Mouse (Mus musculus): ENCODE measurements around the gene Car12. TPM values are rescaled to one million over a fixed set of nuclear protein-coding genes. Genes with fewer than 3 reads are reported as not detected.

Gene Car12
- polyA plus RNA-seq, 1 experiment from 2014 or later = 0.22 TPM

DNA sequence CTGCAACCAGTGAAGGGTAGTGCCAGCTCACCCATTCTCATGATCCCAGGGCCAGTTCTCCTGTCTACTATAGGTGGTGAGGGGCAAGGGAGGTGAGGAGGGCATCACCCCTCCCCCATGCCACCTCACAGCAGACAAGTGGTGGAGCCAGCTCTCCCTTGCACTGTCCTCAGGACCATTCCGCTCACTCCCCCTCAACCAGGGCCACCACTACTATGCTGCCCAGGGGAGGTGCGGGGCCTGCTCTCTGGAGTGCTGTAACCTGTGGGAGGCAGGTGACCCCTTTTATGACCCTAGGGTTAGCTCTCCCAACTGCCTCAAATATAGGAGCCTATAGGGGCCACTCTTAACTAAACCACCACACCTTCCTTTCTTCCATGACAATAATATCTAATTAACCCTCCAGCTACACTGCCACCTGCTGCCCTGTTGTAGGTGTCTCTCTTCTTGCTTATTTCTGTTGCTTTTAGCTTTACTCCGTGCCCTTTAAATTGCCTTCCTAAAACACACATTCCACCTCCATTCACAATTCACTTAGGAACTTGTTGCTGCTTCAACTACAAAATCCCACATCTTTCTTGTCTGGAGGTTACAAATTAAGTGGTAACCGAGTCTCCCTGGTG is 21.7 kb upstream of the Car12 start:
- 75% methylated on average over 4 of the region's 4 CpGs for WGBS
- no peaks in the 10 kb centered on the region for H3K27me3 ChIP-seq
- no peak overlapping the region for H3K27ac ChIP-seq (replicated peaks)
- no peaks in the 10 kb centered on the region for H3K36me3 ChIP-seq
- no peak overlapping the region for H3K9ac ChIP-seq
- no peak overlapping the region for H3K4me3 ChIP-seq
- no peak for ATAC-seq (ENCODE audit: low read depth)
- no peaks in the 10 kb centered on the region for H3K4me1 ChIP-seq (replicated peaks)
- no peak overlapping the region for H3K4me2 ChIP-seq
- H3K9me3 ChIP-seq = no peaks in the 10 kb centered on the region

DNA sequence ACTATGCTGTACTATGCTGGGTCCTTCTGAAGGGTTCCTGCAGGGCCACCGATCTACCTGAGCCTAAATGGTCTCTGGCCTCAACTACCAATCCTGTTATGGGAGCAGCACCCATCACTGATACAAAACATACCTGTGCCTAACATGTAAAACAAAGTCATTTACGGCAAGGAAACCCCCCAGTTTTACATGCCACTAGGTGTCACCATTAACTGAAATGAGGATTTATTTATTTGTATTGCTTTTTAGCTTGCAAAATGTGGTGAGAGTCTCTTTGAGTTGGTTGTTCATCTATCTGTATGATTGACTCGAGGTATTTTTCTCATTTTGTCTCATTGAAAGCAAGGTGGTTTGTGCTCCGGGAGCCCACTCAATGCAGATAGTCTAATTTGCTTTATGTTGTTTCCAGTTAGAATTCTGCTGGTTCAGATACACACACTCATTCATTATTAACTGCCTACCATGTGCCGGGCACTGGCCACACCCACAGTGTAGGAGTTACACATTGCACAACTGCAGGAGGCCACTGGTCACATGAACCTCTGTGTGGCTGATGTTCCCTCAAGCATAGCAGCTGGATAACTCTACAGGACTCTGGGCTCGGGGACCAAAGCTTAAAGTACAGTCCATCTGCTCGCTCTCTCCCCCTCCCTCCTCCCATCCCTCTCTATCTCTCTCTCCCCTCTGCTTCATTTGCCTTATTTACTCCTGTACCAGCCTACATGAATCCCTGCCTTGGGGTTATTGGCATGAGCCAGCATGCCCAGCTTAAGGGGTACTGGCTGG is 15.9 kb upstream of the Car12 start:
- peaks cover 5% of the 10 kb centered on the region; the same call in 1 of the 2 replicates for H3K4me1 ChIP-seq (replicated peaks)
- no peaks in the 10 kb centered on the region for H3K36me3 ChIP-seq
- no peaks in the 10 kb centered on the region for H3K9me3 ChIP-seq
- no peak overlapping the region for H3K9ac ChIP-seq
- H3K4me2 ChIP-seq = no peak overlapping the region
- WGBS = 75% methylated on average over 7 of the region's 7 CpGs
- no peak overlapping the region for H3K4me3 ChIP-seq
- no peaks in the 10 kb centered on the region for H3K27me3 ChIP-seq
- H3K27ac ChIP-seq (replicated peaks) = no peak overlapping the region
- ATAC-seq (ENCODE audit: low read depth) = no peak

DNA sequence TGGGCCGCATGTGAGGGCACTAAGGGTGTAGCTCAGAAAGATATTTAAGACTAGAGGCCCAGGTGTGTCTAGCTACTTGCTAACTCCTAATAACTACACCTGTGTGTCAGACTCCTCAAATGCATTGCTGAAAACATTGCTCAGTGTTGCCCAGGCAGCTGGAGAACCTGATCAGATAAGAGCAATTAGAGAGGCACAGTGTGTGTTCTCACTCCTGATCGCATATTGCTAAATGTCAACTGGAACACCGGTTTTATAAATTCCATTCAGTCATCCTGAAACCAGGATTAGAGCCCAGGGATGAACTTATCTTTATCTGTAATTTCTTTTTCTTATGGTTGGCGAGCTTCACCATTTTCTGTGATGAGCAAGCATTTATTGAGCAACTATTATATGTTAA is 13.7 kb upstream of the Car12 start:
- ATAC-seq (ENCODE audit: low read depth) = no peak
- no peak overlapping the region for H3K4me3 ChIP-seq
- WGBS = 92% methylated on average over 4 of the region's 4 CpGs
- no peaks in the 10 kb centered on the region for H3K9me3 ChIP-seq
- no peaks in the 10 kb centered on the region for H3K27me3 ChIP-seq
- H3K27ac ChIP-seq (replicated peaks) = no peak overlapping the region
- no peak overlapping the region for H3K9ac ChIP-seq
- no peaks in the 10 kb centered on the region for H3K36me3 ChIP-seq
- peaks cover 5% of the 10 kb centered on the region; the same call in 1 of the 2 replicates for H3K4me1 ChIP-seq (replicated peaks)
- no peak overlapping the region for H3K4me2 ChIP-seq

DNA sequence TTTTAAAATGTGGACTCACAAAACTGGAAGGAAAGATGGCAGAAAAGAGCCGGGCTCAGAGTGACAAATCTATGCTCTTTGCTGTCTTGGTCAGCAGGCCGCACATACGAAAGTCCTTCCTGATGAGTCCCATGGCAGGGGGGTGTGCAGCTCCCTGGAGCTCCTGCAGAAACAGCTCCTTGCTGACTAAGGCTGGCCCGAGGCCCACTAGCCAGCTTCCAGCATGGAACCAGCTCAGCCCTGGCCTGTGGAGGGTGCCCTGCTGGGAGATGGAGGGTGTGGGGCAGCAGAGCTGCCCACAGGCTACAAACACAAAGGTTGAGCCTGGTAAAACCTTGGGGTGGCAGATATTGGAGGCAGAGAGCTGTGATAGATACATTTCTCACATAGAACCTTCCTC is 10.5 kb upstream of the Car12 start:
- no peaks in the 10 kb centered on the region for H3K36me3 ChIP-seq
- no peaks in the 10 kb centered on the region for H3K9me3 ChIP-seq
- no peaks in the 10 kb centered on the region for H3K27me3 ChIP-seq
- no peak overlapping the region for H3K9ac ChIP-seq
- H3K4me1 ChIP-seq (replicated peaks) = peaks cover 11% of the 10 kb centered on the region
- no peak overlapping the region for H3K4me3 ChIP-seq
- no peak overlapping the region for H3K4me2 ChIP-seq
- no peak for ATAC-seq (ENCODE audit: low read depth)
- H3K27ac ChIP-seq (replicated peaks) = no peak overlapping the region
- WGBS = 83% methylated on average over 4 of the region's 4 CpGs

DNA sequence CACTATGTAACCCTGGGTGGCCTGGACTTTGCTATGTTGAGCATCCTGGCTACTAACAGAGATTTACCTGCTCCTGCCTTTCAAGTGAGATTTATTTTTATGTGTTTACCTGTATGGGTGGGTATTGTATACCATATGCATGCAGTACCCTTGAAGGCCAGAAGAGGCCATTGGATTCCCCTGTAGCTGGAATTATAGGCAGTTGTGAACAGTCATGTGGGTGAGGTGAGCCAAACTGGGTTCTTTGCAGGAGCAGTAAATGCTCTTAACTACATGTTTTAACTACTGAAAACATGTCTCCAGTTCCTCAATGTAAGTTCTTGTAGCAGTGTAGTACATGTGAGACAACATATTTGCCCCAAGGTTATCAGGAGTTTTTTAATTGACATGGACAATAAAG is 8.1 kb upstream of the Car12 start:
- peaks cover 24% of the 10 kb centered on the region for H3K4me1 ChIP-seq (replicated peaks)
- H3K4me2 ChIP-seq = no peak overlapping the region
- H3K27me3 ChIP-seq = no peaks in the 10 kb centered on the region; the same call in 1 of the 2 replicates
- no peak overlapping the region for H3K9ac ChIP-seq
- no peaks in the 10 kb centered on the region for H3K9me3 ChIP-seq
- no peak overlapping the region for H3K27ac ChIP-seq (replicated peaks)
- no peak overlapping the region for H3K4me3 ChIP-seq
- no peak for ATAC-seq (ENCODE audit: low read depth)
- H3K36me3 ChIP-seq = no peaks in the 10 kb centered on the region

DNA sequence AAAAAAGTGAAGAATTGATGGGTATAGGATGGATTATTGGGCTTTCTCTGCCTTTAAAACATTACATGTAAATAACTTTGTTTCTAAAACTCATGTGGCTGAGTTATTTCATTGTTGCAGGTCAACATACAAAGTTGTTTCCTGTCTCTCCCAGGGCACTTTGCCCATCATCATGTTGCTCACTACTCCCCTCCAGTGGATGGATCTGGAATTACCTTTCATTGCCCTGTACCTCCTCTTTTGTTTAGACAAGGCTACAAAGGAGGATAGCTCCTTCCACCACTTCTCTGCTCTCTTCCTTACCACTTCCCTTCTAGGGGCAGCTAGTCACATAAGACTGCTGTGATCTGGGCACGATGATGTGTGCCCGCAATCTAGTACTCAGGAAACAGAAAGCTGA is 7.7 kb upstream of the Car12 start:
- Histone ChIP-seq H3K4me1 (replicated peaks) (peaks cover 24% of the 10 kb centered on the region), H3K36me3 (no peaks in the 10 kb centered on the region), H3K27ac (replicated peaks) (no peak overlapping the region), H3K9me3 (no peaks in the 10 kb centered on the region), H3K4me2 (no peak overlapping the region), H3K27me3 (no peaks in the 10 kb centered on the region; the same call in 1 of the 2 replicates), H3K9ac (no peak overlapping the region), H3K4me3 (no peak overlapping the region)
- ATAC-seq (ENCODE audit: low read depth) = no peak
- 62% methylated on average over 2 of the region's 2 CpGs for WGBS

DNA sequence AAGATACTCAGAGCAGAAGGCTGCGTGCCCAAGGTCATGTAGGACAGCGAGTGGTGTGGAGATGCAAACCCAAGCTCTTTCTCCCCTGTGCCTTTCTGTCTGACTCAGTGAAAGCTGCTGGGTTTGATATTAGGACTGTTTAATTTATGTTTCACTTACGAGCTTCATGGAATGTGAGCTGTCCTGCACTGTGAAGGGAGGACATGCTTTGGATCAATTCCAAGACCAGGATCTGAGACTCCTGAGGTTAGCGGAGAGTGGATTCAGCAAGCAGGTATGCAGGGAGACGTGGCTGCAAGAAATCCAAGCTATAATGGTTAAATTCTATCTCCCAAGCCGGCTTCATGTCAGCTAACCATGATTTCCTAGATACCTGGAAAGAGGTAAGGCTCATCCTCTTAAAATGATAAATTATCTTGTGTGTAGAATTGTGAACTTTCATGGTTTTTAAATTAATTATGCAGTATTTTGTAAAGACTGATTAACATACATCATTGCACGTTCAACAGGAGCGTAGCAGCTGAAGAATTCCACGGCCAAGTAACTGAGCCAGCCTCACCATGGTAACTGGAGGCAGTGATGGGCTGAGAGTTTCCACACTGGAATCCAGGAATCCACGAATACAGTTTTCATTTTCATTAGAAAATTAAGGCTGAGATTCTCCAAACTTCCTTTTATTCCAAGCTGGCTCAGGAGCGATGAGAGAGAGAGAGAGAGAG is 5.3 kb upstream of the Car12 start:
- Histone ChIP-seq H3K4me2 (no peak overlapping the region), H3K9me3 (no peaks in the 10 kb centered on the region), H3K27ac (replicated peaks) (no peak overlapping the region; the same call in 1 of the 2 replicates), H3K9ac (no peak overlapping the region; the same call in 1 of the 2 replicates), H3K4me1 (replicated peaks) (peaks cover 20% of the 10 kb centered on the region), H3K27me3 (peaks cover 15% of the 10 kb centered on the region), H3K4me3 (no peak overlapping the region), H3K36me3 (no peaks in the 10 kb centered on the region)
- 44% methylated on average over 11 of the region's 11 CpGs for WGBS
- no peak for ATAC-seq (ENCODE audit: low read depth)

DNA sequence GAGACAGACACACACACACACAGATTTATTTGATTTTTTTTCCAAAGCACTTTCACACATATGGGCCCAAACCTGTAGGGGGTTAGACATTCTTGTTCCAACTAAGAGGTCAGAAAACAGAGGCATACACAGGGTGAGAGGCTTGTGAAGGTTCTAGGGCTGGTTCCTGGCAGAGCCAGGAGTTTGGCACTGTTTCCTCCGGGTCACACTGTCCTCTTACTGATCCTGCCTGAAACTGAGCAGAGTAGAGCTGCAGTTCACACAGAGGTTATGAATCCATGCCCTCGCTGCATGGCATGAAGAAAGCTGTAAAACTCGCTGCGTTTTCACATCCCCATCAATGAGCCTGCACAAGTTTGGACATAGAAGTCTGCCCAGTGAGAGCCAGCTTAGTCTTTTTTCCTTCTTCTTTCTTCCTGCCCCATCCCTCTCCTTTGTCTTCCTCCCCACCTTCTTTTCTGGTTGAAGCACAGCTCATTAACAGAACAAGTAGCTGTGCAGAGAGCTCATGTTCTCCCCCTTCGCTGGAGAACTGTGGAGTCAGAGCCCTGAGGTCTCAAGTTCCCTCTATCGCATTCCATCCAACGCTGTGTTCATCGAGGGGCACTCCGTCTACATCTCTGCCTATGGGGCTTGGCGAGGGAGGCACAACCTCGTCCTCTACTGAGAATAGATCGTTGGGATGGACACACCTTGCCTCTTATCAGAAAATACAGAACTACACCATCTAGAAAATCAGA is 4.5 kb upstream of the Car12 start:
- peaks cover 21% of the 10 kb centered on the region for H3K27me3 ChIP-seq
- peaks cover 28% of the 10 kb centered on the region for H3K4me1 ChIP-seq (replicated peaks)
- H3K36me3 ChIP-seq = no peaks in the 10 kb centered on the region
- no peak overlapping the region for H3K4me2 ChIP-seq
- H3K4me3 ChIP-seq = no peak overlapping the region
- 0 out of 2 replicates have a peak overlapping the region, but pooled peaks have one; percentile 6 for H3K9ac ChIP-seq
- ATAC-seq (ENCODE audit: low read depth) = no peak
- H3K27ac ChIP-seq (replicated peaks) = no peak overlapping the region
- 69% methylated on average over 12 of the region's 12 CpGs for WGBS
- H3K9me3 ChIP-seq = no peaks in the 10 kb centered on the region

DNA sequence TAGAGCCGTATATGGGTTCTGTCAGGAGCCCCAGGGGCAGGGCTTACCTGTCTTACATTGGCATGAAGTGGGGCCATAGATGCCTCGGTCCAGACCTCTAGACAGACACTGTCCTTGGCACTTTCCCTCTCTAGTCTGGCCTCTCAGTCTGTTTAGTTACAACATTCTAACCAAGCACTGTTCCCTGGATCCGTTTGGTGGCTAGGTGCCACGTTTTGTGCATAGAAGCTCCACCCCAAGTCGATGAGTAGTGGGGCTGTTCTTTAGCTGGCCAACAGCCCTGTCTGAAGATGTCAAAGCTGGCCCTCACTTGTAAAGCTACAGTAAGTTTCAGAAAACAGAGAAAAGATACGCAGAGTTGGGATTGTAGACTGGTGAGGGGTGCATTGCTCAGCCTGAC is 2.9 kb upstream of the Car12 start:
- Histone ChIP-seq H3K9me3 (no peaks in the 10 kb centered on the region), H3K4me1 (replicated peaks) (peaks cover 35% of the 10 kb centered on the region), H3K27me3 (peaks cover 37% of the 10 kb centered on the region), H3K9ac (no peak overlapping the region), H3K4me2 (no peak overlapping the region), H3K36me3 (no peaks in the 10 kb centered on the region), H3K4me3 (no peak overlapping the region), H3K27ac (replicated peaks) (no peak overlapping the region)
- WGBS = 81% methylated on average over 6 of the region's 6 CpGs
- no peak for ATAC-seq (ENCODE audit: low read depth)

DNA sequence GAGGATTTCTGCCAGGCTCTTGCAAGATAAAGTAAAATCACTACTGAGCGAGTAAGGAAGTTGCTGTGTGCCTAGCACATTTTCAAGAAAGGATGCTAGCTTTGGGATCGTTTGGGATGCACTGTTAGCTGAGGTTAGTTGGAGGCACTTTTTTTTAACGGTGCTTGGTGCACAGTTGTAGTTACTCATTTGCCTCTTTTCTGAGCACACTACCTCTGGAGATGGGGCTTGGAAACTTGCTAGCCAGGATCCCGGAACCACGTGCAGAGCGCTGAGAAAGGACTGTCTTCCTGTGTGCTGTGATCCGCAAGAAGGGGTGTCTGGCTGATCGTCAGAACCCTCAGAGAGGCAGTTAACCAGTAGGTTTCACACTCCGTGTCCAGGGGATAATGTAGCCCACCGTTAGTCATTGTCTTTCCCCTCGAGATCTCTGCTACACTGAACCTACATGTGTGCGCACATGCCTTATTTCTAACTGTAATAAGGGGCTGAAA is 583 bp downstream of the Car12 start:
- Histone ChIP-seq H3K9ac (no peak overlapping the region; the same call in 1 of the 2 replicates), H3K4me3 (peak overlapping the region; percentile 33), H3K4me2 (peak overlapping the region; percentile 70)

DNA sequence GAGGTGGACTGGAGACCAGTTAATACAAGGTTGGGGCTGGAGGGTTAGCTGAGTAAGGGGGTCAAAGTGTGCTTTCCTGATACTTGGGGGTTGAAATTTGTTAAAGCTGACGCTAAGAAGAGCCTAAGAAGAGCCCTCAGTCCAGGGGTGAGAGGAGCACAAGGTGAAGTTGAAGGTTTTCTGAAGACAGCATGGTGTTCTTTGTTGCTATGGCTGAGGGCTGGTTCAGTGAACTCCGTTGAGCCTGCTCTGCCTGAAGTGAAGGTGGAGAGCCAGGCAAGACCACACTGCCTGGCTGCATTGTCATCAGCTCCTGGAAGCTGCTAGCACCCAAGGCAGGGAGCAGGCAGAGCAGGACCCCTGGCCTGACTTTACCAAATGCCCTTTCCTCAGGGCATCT is 1.9 kb downstream of the Car12 start:
- Histone ChIP-seq H3K9ac (no peak overlapping the region), H3K27ac (replicated peaks) (no peak overlapping the region), H3K4me2 (no peak overlapping the region), H3K4me3 (no peak overlapping the region), H3K9me3 (no peaks in the 10 kb centered on the region), H3K4me1 (replicated peaks) (peaks cover 16% of the 10 kb centered on the region), H3K27me3 (peaks cover 40% of the 10 kb centered on the region), H3K36me3 (no peaks in the 10 kb centered on the region)
- 84% methylated on average over 2 of the region's 2 CpGs for WGBS
- no peak for ATAC-seq (ENCODE audit: low read depth)

More for the DNA sequence above, 583 bp downstream of the Car12 start:
- ATAC-seq (ENCODE audit: low read depth) = no peak
- 11% methylated on average over 12 of the region's 12 CpGs for WGBS
- Histone ChIP-seq H3K27ac (replicated peaks) (no peak overlapping the region), H3K9me3 (no peaks in the 10 kb centered on the region), H3K27me3 (peaks cover 40% of the 10 kb centered on the region), H3K36me3 (no peaks in the 10 kb centered on the region), H3K4me1 (replicated peaks) (peaks cover 19% of the 10 kb centered on the region)

Data from neural tube, embryonic 13.5 days (tissue).